Mouse (Mus musculus) left cerebral cortex, adult 2 months (tissue): ENCODE measurements around the gene Scyl3. TPM values are rescaled to one million over a fixed set of nuclear protein-coding genes. Genes with fewer than 3 reads are reported as not detected.

Experiments used
- DNase-seq, 2 experiments: peaks; one replicate each; pipeline ENCODE4 v3.0.0; 2021 to 2022; ENCODE audit warnings: low spot score in 2 of 2, mixed read lengths in 1 of 2; ENCODE audit errors: extremely low spot score in 1 of 2
- H3K27ac ChIP-seq: fragments of 200-600 bp; 2 replicates; pipeline ENCODE4 v1.8.1; 2022
- H3K4me3 ChIP-seq: fragments of 200-600 bp; 2 replicates; pipeline ENCODE4 v1.8.1; 2022
- CTCF ChIP-seq: fragments of 200-600 bp; IDR thresholded peaks from 2 replicates; pipeline ENCODE4 v1.8.1; 2022; ENCODE audit warnings: antibody characterized with exemption, mild to moderate bottlenecking, moderate library complexity
- intact Hi-C: fragments of 180-260 bp; cut with DNase I; formaldehyde crosslinking; loops from one replicate; pipeline ENCODE4 v1.15.1; 2025
- long read RNA-seq, 2 experiments: library from polyadenylated mRNA; stranded (forward); transcript quantifications; one replicate each; pipeline ENCODE4 v2.0.0; 2021; ENCODE audit warnings: borderline mapping rate in 2 of 2
- total RNA-seq, 2 experiments: library from RNA; stranded (reverse); gene quantifications; 2 replicates each; pipeline ENCODE4 v1.2.3; 2021

The Scyl3 gene
- 10 to 100 TPM; 18.9 to 26.0 TPM for total RNA-seq
- long read RNA-seq, experiment 1, full-length matches to known transcripts = 13 of 38 reads
- long read RNA-seq, experiment 1, partial matches to known transcripts = 5 of 38 reads
- long read RNA-seq, experiment 1, other reads (novel, unspliced or antisense) = 20 of 38 reads
- long read RNA-seq, experiment 2, full-length matches to known transcripts = 9 of 21 reads
- long read RNA-seq, experiment 2, partial matches to known transcripts = 5 of 21 reads
- long read RNA-seq, experiment 2, other reads (novel, unspliced or antisense) = 7 of 21 reads

- no peak for DNase-seq
- TF ChIP-seq CTCF = no peak
- intact Hi-C loops = loop anchor here (2.0 kb wide), 1 partner anchor 66 kb away; the partner anchor contains the start of genes BC055324 and Mettl18
- H3K4me3 ChIP-seq = peak within 1 kb of the TSS; percentile 89
- H3K27ac ChIP-seq = peak within 1 kb of the TSS; percentile 95
These were observed at the start of gene Scyl3 for GRCm38 (mm10) chr1:163928846-163929245. TSS of gene Scyl3 (plus strand) at chr1:163929100.

- Histone ChIP-seq H3K27ac (no peak overlapping the region), H3K4me3 (no peak overlapping the region)
- no peak for DNase-seq
- intact Hi-C loops = no loop called here
- TF ChIP-seq CTCF = no peak
These were observed 39.3 kb upstream of the Scyl3 start for GRCm38 (mm10) chr1:163889629-163890028.

DNA sequence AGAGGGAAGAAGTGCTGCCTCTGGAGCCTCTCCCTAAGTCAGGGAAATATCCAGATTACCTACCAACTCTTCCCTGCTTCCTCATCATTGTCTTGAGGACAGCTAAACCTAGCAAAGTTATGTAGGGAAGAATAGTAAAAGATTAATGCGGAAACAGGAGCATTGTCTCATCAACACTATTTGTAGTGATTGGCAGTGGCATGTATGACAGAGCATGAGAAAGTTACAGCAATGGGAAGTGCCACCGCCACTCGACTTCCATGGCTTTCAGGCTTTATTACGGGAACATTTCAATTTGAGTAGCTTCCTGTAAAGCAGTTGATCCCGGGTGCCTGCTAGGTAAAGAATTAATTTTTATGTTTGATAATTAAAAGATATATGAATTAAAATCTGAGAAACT, 35.6 kb upstream of the Scyl3 start:
- intact Hi-C loops = no loop called here
- H3K4me3 ChIP-seq = no peak overlapping the region
- DNase-seq = no peak
- H3K27ac ChIP-seq = no peak overlapping the region
- TF ChIP-seq CTCF = no peak

GRCm38 (mm10) chr1:163893774-163894527, 34.9 kb upstream of the Scyl3 start:
- DNase-seq = no peak
- Histone ChIP-seq H3K27ac (no peak overlapping the region), H3K4me3 (no peak overlapping the region)
- TF ChIP-seq CTCF = no peak
- intact Hi-C loops = no loop called here

DNA sequence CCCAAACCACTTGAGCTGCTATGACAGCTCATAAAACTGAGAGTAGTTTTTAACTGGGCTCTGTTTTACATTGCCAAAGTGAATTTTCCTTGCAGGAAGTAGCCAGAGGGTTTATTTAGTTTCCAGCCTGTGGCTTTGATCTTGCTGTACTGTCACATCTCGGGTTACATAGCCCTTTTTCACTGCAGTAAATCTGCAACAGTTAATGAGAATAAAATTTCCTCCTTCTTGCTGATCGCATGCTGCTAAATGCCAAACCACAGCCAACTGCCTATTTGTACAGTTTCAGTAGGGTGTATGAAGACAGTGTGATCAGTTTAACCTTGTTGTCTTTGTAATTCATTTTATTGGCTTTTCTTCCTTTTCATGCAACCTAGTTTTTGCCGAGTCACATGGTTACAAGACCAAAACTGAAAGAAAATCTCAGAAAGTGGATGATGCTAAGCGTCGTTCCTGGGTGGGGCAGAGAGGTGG, 30.6 kb upstream of the Scyl3 start:
- no peak for DNase-seq
- Histone ChIP-seq H3K4me3 (no peak overlapping the region), H3K27ac (no peak overlapping the region)
- TF ChIP-seq CTCF = no peak
- intact Hi-C loops = no loop called here

DNA sequence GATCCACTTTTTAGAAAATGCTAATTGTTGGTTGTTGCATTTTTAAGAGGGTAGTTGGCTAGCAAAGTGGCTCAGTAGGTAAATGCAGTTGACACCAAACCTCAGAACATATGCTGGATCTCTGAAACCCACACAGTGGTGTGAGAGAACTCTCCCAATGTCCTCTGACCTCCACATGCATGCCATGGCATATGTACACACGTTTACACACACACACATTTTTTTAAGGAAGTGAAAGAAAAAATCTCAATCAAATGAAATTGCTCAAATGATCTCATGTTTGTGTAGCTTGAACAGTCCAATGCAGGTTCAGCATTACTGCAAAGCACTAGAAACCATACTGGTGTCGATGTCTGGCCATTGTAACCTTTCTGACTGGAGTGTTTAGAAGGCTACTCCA, 29.3 kb upstream of the Scyl3 start:
- Histone ChIP-seq H3K4me3 (no peak overlapping the region), H3K27ac (no peak overlapping the region)
- TF ChIP-seq CTCF = no peak
- intact Hi-C loops = no loop called here
- no peak for DNase-seq

DNA sequence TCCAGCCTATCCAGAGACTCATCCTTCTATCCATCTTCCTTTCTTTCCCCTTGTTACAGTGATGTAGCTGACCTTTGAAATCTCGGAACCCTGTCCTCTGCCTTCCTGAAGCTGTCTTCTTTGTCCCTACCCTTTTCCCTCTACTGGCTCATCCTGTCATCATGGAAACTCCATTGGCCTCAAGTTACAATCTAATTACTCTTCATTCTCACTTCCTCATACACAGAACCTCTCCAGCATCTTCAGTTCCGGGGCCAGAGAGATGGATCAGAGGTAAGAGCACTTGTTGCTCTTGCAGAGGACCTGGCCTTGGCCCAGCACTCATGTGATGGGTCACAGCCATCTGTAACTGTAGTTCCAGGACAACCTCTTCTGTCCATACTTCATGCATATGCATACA, 28.7 kb upstream of the Scyl3 start:
- no peak overlapping the region for H3K27ac ChIP-seq
- DNase-seq = no peak
- no peak for TF ChIP-seq CTCF
- H3K4me3 ChIP-seq = no peak overlapping the region
- intact Hi-C loops = no loop called here

DNA sequence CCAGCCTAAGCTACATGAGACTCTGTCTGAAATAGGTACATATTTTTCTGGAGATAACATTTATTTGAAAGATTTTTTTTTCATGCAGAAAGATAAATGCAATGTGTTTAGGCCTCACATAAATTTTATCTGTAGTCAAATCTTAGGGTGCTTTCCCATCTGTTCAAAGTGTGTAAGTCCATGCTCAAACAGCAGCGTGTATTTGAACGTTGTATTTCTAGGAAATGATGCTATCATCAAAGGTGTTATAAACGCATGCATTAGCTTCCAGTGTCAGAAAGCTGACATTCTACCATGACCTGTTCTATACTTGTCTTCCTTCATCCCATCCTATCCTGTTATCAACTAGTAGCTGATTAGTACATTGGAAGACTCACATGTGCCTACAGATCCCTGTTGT, 25.5 kb upstream of the Scyl3 start:
- H3K27ac ChIP-seq = no peak overlapping the region
- intact Hi-C loops = no loop called here
- no peak for TF ChIP-seq CTCF
- DNase-seq = no peak
- H3K4me3 ChIP-seq = no peak overlapping the region

DNA sequence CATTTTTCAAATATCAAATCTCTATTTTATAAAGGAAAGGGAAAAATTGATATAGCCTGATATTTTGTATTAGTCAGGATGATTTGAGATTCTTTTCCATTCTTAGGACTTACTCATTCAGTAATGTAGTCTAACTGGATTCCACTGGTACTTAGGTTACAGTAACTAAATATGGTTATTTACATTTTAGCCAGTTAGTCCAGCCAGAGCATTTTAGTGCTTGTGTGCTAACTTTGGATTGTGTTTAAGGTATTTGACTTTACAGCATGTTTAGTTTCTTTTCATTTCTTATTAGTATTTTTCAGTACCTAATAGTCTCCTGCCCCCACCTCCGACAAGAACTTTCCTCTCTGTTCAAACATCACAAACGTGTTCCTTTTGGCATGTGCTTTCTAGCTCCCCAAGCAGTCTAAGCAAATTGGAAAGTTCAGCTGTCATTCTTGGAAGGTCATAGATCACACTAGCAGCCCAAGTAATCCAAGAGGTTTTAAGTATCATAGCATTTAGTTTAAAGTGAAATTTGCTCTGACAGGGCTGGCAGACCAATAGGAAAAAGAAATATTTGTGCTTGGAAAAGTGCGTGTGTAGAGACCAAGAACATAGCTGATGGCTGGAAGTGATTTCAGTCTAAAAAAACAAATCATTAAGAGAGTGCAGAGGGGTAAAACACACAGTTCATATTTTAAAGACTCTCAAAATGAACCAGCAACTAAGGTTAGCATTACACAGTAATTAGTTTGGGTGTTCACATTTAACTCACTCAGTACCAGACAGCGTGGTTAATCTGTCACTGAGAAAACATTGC, 21.7 kb upstream of the Scyl3 start:
- Histone ChIP-seq H3K4me3 (no peak overlapping the region), H3K27ac (no peak overlapping the region)
- DNase-seq = no peak
- TF ChIP-seq CTCF = no peak
- intact Hi-C loops = no loop called here

- intact Hi-C loops = no loop called here
- no peak overlapping the region for H3K27ac ChIP-seq
- no peak for DNase-seq
- TF ChIP-seq CTCF = no peak
- H3K4me3 ChIP-seq = no peak overlapping the region
These were observed 20.5 kb upstream of the Scyl3 start for GRCm38 (mm10) chr1:163908389-163908788.

GRCm38 (mm10) chr1:163910343-163910742, 18.6 kb upstream of the Scyl3 start:
- TF ChIP-seq CTCF = peak; percentile 79
- intact Hi-C loops = loop anchor here (1.0 to 5.0 kb wide), 3 partner anchors 76 to 818 kb away; no protein-coding TSS in a partner anchor
- Histone ChIP-seq H3K4me3 (no peak overlapping the region), H3K27ac (no peak overlapping the region)
- DNase-seq = no peak

DNA sequence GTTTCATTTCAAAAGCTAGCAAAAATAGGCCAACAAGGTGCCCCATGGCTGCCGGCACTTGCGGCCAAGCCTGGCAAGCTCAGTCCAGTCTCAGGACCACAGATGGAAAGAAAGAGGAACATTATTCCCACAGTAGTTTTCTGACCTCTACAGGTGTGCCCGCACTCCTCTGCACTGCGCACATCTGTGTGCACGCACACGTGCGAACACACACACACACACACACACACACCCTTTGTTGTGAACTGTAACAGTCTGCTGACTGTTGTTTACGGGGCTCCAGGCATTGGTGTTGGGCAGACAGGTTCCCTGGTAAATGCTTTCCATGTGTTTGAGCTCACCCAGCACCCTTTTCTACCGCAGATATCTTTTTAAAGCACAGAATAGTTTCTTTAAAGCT, 18.1 kb upstream of the Scyl3 start:
- DNase-seq = no peak

More for the DNA sequence above, 18.1 kb upstream of the Scyl3 start:
- H3K27ac ChIP-seq = no peak overlapping the region
- intact Hi-C loops = loop anchor here (1.0 to 5.0 kb wide), 3 partner anchors 76 to 818 kb away; no protein-coding TSS in a partner anchor
- TF ChIP-seq CTCF = no peak
- no peak overlapping the region for H3K4me3 ChIP-seq
